Mouse (Mus musculus) kidney, adult 2 months (tissue): Measurements from ENCODE around the gene Pip5k1b. TPM values are rescaled to one million over a fixed set of nuclear protein-coding genes. Genes with fewer than 3 reads are reported as not detected.

Source experiments
- DNase-seq: peaks from one replicate; pipeline ENCODE4 v3.0.0; 2021
- H3K27ac ChIP-seq: fragments of 200-500 bp; 2 replicates; pipeline ENCODE4 v1.5.1; 2012; ENCODE audit warnings: low read depth, low read length, control low read depth, inconsistent platforms; ENCODE audit not compliant: insufficient read depth
- H3K27me3 ChIP-seq: fragments of 200-500 bp; replicated peaks from 2 replicates; pipeline ENCODE4 v1.6.1; 2012; ENCODE audit warnings: mild to moderate bottlenecking, moderate library complexity, low read length, inconsistent platforms; ENCODE audit not compliant: control insufficient read depth, insufficient read depth
- H3K36me3 ChIP-seq: fragments of 200-500 bp; 2 replicates; pipeline ENCODE4 v1.6.1; 2012; ENCODE audit warnings: mild to moderate bottlenecking, moderate library complexity, low read length, inconsistent platforms; ENCODE audit not compliant: control insufficient read depth, insufficient read depth
- H3K4me1 ChIP-seq: fragments of 200-500 bp; 2 replicates; pipeline ENCODE4 v1.6.1; 2011; ENCODE audit warnings: low read length; ENCODE audit not compliant: control insufficient read depth, insufficient read depth
- H3K4me3 ChIP-seq: fragments of 200-500 bp; 2 replicates; pipeline ENCODE4 v1.5.1; 2011; ENCODE audit warnings: mild to moderate bottlenecking, low read depth, low read length, control low read depth; ENCODE audit not compliant: insufficient read depth
- CTCF ChIP-seq: fragments of 200-500 bp; conservative IDR thresholded peaks from 2 replicates; pipeline ENCODE4 v1.5.1; 2011; ENCODE audit warnings: low read depth, mild to moderate bottlenecking, control low read depth, low read length, moderate library complexity, mixed read lengths; ENCODE audit not compliant: insufficient read depth, insufficient read length
- POLR2A ChIP-seq: fragments of 200-500 bp; IDR thresholded peaks from one replicate; pipeline ENCODE4 v1.6.1; 2011; ENCODE audit warnings: low read depth, low read length, control low read depth
- WGBS: fragments of 180-500 bp; shearing (Covaris S2); methylation state at CpG from one replicate; pipeline ENCODE4 v1.1.7; 2018; 5-methylcytosine and 5-hydroxymethylcytosine counted together
- polyA plus RNA-seq: library from polyadenylated mRNA; depleted of rRNA; stranded (reverse); fragments of >200 nt; gene quantifications from 2 replicates; pipeline ENCODE4 v1.2.3, GENCODE M21; 2012

The Pip5k1b gene
- polyA plus RNA-seq, 1 experiment, result 3.7 TPM

DNA sequence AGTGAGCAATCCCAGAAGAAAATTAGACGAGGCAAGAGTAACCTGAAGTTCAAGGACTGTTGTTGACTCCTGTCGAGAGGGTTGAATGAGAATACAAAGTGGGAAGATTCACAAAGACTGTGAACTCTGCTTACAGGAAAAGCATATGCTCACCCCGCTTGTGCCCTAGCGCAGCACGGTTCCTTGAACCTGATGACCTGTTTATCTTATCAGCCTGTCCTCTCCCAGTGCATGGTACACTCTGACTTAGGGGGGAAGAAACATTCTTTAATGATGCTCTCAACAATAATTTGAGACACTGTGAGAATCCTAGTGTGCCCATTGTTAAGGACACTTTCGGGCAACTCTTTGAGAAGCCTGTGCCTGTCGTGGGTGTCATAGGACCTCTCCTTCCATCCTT lies 38.6 kb downstream of the Pip5k1b start:
- DNase-seq, result no peak
- H3K27ac ChIP-seq, result no peak overlapping the region
- H3K4me1 ChIP-seq, result no peaks in the 10 kb centered on the region
- no peak overlapping the region for H3K4me3 ChIP-seq
- no peaks in the 10 kb centered on the region for H3K36me3 ChIP-seq
- 85% methylated on average over 7 of the region's 7 CpGs for WGBS
- no peak for TF ChIP-seq POLR2A
- no peak for TF ChIP-seq CTCF
- no peaks in the 10 kb centered on the region for H3K27me3 ChIP-seq

DNA sequence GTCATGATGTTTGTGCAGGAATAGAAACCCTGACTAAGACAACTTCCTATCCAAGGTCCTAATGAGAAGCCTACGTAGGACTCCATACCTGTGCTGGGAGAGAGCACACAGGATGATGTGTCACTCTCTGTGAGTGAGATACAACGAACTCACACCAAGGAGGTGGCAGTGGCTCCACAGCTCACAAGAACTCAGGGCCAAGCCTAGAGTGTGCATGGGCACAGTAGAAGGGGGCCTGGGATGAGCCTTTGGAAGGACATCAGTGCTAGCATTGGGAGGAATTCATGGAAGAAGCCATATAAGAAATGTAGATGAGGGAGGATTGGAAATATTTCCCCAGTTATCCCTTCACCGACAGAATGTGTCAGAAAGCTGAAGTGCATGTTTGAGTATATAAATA lies 39.7 kb downstream of the Pip5k1b start:
- 92% methylated on average over 3 of the region's 3 CpGs for WGBS
- H3K4me3 ChIP-seq, result no peak overlapping the region
- TF ChIP-seq POLR2A, result no peak
- no peak for TF ChIP-seq CTCF

DNA sequence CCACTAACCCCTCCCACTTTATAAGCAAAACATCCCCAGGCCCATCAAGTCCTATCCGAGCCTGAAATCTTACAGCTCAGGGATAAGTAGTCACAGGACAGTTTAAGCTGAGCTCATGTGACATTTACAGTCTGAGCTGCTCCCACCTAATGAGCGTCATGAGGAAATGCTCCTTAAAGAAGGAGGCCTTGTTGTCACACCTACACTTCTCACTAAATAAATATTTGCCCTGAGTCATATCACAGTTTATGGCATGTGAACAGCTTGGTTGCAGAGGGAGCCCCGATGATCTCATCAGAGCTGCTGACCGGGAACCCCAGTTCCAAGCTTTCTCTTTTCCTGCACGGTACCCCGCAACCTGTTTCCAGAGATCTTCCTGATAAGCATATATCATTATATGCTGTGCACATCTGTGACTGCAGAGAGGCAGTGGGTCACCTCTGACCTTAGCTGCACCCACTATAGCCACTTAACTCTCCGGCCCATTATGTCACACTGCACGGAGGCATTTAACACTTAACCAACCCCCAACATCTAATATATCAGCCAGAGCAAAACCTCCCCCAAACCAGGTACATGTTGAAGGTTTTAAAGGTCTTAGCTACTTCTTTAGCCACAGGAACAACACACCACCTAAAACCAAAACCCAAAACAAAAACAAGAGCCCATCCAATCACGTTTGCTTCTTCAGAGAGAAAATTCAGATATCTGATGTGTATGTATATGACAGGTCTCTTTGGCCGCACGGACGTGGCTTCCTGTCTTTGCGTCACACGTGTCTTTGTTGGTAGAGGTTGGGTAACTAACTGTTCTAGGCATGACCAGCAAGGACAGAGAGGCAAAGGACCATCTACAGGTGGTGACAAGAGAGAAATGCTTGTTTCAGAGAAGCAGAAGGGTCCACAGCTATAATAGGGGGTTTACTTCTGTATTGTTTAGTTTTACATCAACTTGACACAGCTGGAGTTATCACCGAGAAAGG lies 40.7 kb downstream of the Pip5k1b start:
- no peak overlapping the region for H3K27ac ChIP-seq
- DNase-seq, result no peak

More for the DNA sequence above, 39.7 kb downstream of the Pip5k1b start:
- H3K36me3 ChIP-seq, result no peaks in the 10 kb centered on the region
- H3K27me3 ChIP-seq, result no peaks in the 10 kb centered on the region
- no peaks in the 10 kb centered on the region for H3K4me1 ChIP-seq
- H3K27ac ChIP-seq, result no peak overlapping the region
- no peak for DNase-seq

DNA sequence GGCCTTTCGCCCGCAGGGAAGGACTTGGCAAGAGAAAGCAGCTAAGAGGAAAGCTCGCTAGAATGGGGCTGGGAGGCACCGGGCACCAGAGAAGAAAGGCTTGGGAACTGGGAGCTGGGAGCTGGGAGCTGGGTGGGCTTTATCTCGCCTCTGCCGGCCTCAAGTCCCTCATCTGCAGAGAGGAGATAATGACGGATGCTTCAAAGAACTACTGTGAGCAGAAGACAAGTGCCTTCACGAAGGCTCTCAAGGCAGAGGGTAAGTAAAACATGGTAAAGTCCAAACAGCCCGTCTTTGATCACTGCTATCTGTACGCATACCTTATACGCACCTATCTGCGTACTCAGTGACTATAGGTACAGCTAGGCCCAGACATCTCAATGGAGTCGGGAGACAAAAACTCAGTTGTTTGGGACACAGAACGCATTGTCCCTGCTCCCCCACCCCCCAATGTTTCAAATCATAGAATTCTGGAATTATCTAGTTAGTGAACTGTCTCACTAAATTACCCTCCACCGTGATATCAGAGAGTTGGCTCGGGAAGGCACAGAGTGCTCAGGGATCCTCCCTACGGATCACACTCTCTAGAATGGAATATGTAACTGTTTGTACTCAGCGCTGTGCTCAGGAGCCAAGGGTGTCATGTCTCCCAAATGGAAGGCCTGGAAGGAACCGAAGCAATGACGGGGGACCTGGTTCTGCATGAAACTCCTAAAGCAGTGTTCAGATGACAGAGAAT lies 42.4 kb downstream of the Pip5k1b start:
- 92% methylated on average over 20 of the region's 20 CpGs for WGBS
- H3K27me3 ChIP-seq, result no peaks in the 10 kb centered on the region
- no peak overlapping the region for H3K4me3 ChIP-seq
- no peak for DNase-seq
- H3K4me1 ChIP-seq, result no peaks in the 10 kb centered on the region
- H3K27ac ChIP-seq, result no peak overlapping the region
- TF ChIP-seq POLR2A (no peak), CTCF (no peak)
- H3K36me3 ChIP-seq, result no peaks in the 10 kb centered on the region

More for the DNA sequence above, 40.7 kb downstream of the Pip5k1b start:
- H3K4me3 ChIP-seq, result no peak overlapping the region
- no peak for TF ChIP-seq CTCF
- TF ChIP-seq POLR2A, result no peak
- WGBS, result 78% methylated on average over 15 of the region's 15 CpGs
- no peaks in the 10 kb centered on the region for H3K4me1 ChIP-seq
- H3K27me3 ChIP-seq, result no peaks in the 10 kb centered on the region
- no peaks in the 10 kb centered on the region for H3K36me3 ChIP-seq

DNA sequence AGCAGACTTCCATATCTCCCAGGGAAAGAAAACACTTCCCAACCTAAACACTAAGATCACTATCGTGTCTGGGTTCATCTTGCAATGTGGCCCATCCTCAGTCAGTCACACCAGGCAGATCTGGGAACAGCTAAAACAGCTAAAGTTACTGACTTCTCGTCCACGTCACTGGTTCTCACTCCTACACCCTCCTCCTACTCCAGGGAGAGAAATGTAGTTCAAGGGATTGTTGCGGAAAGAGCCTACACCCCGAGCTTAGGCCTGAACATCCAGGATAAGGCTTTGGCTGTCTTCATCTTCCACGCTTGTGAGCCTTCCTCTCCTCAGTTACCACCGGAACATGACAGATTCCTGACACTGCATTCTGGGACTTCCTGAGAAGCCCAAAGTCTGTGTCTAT lies 43.7 kb downstream of the Pip5k1b start:
- H3K4me1 ChIP-seq, result no peaks in the 10 kb centered on the region
- no peak overlapping the region for H3K27ac ChIP-seq
- DNase-seq, result no peak
- H3K4me3 ChIP-seq, result no peak overlapping the region
- no peaks in the 10 kb centered on the region for H3K27me3 ChIP-seq
- no peak for TF ChIP-seq POLR2A
- WGBS, result 82% methylated on average over 7 of the region's 7 CpGs
- H3K36me3 ChIP-seq, result no peaks in the 10 kb centered on the region

DNA sequence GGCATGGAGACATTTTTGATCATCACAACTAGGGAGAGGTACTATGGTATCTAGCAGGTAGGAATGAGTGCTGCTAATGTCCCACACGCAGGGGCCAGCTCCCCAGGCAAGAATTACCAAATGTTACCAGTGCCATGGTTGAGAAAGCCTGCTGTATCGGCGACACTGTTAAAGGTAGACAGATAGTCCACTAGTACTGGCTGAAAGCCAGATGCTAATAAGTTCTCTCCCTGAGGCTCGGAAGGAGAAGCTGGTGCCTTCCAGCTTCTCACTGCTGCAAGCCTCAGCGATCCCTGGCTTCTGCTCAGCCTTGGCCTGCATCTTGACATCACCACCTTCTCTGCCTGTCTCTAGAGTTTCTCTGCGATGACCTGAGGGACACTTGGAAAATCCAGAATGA lies 46.3 kb downstream of the Pip5k1b start:
- TF ChIP-seq POLR2A (no peak), CTCF (no peak)
- Histone ChIP-seq H3K36me3 (no peaks in the 10 kb centered on the region), H3K27me3 (no peaks in the 10 kb centered on the region), H3K4me1 (no peaks in the 10 kb centered on the region), H3K4me3 (no peak overlapping the region), H3K27ac (no peak overlapping the region)
- peak; percentile 27 for DNase-seq
- 52% methylated on average over 6 of the region's 6 CpGs for WGBS
